Mouse (Mus musculus): Measurements from ENCODE around the gene Slc26a5.

DNA sequence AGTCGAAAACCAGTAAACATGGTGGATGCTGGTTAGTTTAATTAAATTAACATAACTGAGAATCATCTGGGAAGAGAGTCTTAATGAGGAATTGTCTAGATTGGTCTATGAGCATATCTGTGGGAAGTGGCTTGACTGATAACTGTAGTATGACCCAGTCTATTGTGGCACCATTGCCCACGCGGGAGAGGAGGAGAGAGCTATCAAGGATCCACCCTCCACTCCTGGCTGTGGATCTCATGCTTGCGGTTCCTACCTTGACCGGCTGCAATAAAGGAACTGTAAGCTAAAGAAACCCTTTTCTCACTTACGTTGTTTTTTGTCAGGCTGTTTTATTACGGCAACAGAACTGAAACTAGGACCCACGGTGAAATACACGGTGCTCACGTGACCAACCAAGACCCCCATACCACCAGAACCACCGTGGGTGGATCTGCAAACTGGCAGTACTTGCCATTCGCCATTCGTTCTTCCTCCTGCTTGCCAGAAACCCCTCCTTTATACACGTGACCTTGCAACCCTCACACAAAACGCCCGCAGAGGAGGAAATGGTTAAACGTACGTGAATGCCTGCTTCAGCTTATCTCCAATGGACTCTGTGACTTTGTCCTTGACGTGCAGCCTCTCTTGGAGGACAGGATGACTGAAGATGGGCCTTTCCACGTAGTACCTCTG, 18.7 kb downstream of the Slc26a5 start:
- TF ChIP-seq CTCF (IDR thresholded peaks at IDR 0.05): no peak
- TF ChIP-seq EP300 (IDR thresholded peaks at IDR 0.05): no peak

Measured in lung, postnatal 0 days (tissue).